Mouse (Mus musculus) liver, adult 2 months (tissue): ENCODE results near the gene Plcd4.
A peak's percentile ranks its signal among the peaks of the same experiment; 100 is the strongest.

Source experiments
- CTCF ChIP-seq: fragments of 200-500 bp; IDR thresholded peaks from 2 replicates; pipeline ENCODE4 v1.5.1; 2011; ENCODE audit warnings: low read depth, low read length, control low read depth
- POLR2A ChIP-seq: fragments of 200-500 bp; IDR thresholded peaks from 2 replicates; pipeline ENCODE4 v1.6.1; 2011; ENCODE audit warnings: low read length, control low read depth; ENCODE audit not compliant: insufficient read depth; ENCODE audit errors: extremely low read depth

DNA sequence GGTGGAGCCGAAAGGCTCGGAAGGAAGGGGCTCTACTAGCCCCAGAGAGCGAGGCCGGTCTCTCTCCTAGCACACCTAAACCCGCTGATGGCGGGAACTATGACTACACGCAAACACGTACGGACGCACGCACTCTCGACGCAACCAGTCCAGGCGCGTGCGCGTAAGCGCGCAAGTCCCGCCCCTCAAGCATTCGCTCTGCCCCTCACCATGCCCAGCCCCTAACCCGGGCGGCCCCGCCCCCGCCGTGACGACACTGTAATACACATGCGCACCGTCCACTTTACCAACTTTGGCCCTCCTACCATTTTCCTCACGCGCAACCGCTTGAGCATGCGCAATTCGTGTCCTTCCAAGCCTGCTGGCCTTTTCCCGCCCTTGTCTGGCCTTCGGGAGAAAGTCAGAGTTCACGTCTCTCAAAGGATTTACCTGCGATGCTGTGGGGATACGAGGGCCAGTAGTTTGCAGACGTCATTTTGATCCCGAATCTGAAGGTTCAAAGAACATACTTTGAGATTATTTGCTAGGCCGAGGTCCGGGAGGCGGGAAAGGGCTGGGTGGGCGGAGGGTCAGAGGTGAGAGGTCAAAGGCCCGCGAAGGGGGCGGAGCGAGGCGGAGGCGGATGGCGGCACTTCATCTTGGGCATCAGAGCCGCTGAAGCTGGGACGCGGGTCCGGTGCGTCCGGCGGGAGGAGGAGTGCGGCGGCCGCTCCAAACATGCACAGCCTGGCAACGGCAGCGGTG is 36.8 kb upstream of the Plcd4 start, which contains the start of gene Cnot9:
- peak; percentile 61 for TF ChIP-seq POLR2A
- TF ChIP-seq CTCF, result no peak
